Mouse (Mus musculus) adrenal gland, adult 2 months (tissue): ENCODE results near the gene Cldnd1. TPM values are rescaled to one million over a fixed set of nuclear protein-coding genes. Genes with fewer than 3 reads are reported as not detected.

Experiments
- DNase-seq: peaks from one replicate; pipeline ENCODE4 v3.0.0; 2021
- long read RNA-seq: library from polyadenylated mRNA; stranded (forward); transcript quantifications from one replicate; pipeline ENCODE4 v2.0.0, GENCODE M21; 2021
- polyA plus RNA-seq: library from polyadenylated mRNA; depleted of rRNA; stranded (reverse); fragments of >200 nt; gene quantifications from 2 replicates; pipeline ENCODE4 v1.2.3, GENCODE M21; 2012; rRNA removed
- total RNA-seq, 2 experiments: library from RNA; stranded (reverse); gene quantifications; 2 replicates each; pipeline ENCODE4 v1.2.3; 2021

Cldnd1 gene
- total RNA-seq (10 to 100 TPM; 58.9 to 61.1 TPM), polyA plus RNA-seq (44.4 and 59.9 TPM in 2 replicates)
- long read RNA-seq, transcript Cldnd1-201 (5 exons, 2,147 nt): major isoform, 51 of 58 reads
- long read RNA-seq, partial matches to known transcripts: 1 of 58 reads
- long read RNA-seq, other reads (novel, unspliced or antisense): 4 of 58 reads

DNA sequence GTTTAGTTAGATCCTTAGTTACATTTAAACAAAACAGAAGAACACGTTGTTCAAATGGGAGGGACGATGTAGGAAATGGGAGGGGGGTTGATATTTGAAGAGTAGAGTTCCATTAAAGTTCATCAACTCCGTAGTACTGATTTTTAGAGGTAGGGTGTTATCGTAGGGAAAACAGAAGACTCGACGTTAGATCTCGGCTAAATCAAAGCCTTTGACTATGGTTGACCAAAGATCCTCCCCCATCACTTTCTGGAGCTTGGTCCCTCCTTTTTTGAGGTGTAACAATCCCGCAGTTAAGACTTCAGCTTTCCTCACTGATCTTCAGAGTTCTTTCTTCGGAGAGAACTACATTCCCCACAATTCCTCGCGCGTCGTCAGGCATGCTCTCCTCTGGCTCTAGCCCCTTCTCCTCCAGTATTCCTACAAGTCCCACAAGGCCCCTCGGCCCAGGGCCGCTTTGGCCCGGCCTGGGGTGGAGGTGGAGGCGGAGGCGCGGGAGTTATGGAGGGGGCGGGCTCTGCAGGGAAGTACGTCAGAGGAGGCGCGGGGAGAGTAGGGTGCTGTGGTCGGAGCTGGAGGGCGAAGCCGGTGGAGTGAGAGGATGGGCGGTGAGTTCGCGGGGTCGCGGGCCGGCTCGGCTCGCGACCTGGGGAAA lies at the start of gene Cldnd1:
Gene Cldnd1, plus strand, starts transcription at position 434 of the 655 bp plus-strand sequence.
- DNase-seq: peak; percentile 98

DNA sequence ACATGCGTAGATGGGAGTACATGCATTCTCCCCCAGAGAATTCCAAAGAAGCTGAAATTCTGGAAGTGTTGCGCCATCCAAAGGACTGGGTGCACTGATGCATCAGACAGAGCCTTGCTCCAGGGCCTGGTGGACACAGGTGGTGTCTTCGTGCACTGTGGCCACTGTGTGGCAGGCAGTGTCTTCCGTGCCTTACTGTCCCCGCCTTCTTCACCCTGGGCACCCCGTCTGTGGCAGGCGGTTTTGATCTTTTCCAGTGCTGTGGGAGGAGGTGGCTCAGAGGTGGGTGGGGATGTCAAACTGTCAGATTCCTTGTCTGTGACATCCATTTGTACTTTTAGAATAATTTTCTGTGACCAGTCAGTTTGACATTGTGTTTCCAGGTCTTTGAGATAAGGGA lies 49.0 kb upstream of the Cldnd1 start:
- no peak for DNase-seq

DNA sequence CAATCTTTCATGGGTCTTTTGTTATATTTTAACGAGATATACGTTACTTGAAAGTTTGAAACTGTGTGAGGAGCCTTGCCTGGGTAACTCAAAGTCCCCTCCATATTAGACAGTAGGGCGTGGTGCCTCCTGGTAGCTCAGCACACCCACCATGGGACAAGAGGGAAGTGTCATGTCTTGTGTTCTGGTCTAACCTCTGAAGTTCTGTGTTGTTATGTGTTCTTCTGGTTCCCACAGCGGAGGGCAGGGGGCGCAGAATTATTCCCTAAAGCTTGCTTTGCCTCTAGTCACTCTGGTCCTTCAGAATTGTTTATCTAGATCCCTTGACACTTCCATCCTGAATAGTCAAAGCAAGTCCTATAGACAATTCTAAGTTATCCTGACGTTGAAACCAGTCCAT lies 45.7 kb upstream of the Cldnd1 start:
- no peak for DNase-seq

DNA sequence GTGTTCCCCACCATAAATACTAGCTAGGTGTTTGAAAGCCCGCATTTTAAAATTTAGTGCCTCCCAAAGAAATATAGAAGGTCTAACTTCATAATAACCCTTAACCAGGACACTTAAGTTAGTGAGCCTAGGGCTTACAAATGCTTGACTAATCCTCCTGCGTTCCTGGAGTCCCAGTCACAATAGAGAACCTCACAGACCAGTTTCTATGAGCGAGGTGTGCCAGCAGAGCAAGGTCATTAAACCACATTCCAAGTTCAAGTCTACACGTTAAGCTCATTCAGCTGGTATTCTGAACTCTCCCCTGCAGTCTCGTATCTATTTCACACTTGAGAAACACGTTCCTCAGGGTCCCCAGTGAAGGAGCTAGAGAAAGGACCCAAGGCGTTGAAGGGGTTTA lies 44.8 kb upstream of the Cldnd1 start:
- DNase-seq: no peak

DNA sequence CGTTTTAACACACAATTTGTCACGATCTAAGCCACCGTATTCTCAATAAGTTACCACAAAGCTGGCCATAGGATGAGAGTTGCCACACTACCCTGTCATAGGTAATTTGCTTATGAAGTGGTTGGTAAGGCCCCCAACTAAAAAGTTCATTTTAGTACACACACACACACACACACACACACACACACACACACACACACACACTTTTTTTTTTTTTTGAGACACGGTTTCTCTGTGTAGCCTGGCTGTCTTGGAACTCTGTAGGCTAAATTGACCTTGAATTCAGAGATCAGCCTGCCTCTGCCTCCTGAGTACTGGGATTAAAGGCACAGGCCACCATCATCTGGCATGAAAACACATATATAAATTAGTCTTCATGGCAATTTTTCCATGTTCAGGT lies 43.8 kb upstream of the Cldnd1 start:
- no peak for DNase-seq

DNA sequence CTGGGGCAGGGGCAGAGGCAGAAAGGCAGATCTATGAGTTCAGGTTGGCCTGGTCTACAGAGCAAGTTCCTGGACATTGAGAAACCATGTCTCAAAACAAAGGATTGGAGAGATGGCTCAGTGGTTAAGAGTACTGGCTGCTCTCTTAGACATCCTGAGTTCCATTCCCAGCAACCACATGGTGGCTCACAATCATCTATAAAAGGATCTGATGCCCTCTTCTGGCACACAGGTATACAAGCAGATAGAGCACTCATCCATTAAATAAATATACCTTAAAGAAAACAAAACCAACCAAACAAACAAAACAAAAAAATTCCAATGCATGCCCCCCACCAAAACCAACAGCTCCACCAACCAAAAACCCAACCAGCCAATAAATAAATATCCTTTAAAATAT lies 43.2 kb upstream of the Cldnd1 start:
- no peak for DNase-seq

DNA sequence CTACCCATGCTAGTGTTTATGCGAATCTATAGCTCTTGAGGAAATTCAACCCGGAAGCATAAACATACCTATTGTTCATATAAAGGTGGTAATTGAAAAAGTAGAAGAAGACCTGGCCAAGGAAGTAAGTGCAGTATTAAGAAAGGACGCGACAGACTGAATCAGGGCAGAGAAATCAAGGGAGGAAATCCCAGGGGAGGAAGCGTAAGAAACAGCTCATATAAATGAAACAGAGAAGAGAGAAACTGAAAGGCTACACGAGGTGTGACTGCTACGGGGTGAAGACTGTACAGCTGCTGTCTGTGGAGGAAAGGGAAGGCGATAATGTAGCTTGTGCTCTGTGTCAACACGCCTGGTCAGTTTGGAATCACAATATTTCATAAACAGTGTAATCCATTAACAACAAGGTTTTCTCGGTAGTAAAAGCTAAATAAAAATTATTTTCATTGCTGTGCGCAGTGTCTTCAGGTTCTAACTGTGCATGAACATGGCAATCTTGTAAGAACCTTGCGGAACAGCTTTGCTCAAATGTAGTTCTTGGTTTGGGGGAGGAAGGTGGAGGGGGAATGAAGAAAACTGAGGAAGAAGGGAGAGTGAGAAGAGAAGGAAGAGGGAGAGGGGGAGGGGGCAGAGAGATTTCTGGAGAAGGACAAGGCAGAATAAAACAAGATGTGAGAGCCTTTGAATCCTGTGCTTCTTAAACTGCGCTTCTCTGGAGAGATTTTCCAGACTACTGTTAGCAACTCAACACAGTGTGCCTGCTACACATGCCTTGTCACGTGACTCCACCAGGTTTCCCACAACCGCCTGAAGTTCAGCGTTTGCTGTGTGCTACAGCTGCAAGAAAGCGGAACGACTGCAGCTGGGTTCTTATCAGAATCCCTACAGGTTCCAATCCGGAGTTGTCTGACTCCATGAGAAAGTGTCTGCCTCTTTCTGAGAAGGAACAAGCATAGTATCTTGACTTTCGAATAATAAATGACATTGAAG lies 41.9 kb upstream of the Cldnd1 start:
- no peak for DNase-seq

DNA sequence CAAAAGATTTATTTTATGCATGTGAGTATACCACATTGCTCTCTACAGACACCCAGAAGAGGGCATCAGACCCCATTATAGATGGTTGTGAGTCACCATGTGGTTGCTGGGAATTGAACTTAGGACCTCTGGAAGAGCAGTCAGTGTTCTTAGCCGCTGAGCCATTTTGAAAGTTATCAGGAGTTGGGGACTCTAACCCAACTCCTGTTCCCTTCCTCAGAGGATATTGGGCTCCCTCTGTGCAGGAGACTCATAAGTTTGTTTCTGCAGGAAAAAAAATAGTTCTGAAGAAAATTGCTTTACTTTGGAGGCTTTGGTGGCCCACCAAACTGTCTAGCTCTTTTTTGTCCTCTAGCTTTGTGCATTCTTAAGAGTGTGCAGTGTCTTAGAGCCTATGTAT lies 39.2 kb upstream of the Cldnd1 start:
- no peak for DNase-seq

DNA sequence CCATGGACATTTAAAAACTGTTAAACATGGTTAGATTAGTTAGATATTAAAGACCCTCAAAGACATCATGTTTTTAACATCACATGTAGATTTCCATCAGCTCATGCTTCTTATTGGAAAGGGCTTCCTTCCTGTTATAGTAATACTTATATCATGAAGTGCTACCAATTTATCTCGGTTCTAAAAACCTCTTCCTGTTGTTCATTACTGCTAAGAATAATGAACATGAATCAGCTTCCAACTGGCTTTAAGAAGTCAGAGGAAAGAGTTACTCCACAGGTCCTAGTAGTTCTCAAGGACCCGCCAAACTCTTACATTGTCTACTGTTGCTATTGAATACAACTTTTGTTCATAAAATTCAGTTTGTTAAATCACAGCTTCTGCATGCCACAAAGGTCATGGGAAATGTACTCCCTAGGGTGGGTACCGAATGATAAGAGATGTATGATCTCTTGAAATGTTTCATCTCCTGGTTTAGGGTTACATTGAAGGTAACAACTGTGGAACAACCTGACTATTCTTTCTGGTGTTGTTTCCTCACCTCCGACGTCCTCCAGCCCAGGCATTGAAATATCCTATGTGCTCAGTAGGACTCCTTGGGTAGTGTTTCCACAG lies 38.0 kb upstream of the Cldnd1 start:
- DNase-seq: no peak

DNA sequence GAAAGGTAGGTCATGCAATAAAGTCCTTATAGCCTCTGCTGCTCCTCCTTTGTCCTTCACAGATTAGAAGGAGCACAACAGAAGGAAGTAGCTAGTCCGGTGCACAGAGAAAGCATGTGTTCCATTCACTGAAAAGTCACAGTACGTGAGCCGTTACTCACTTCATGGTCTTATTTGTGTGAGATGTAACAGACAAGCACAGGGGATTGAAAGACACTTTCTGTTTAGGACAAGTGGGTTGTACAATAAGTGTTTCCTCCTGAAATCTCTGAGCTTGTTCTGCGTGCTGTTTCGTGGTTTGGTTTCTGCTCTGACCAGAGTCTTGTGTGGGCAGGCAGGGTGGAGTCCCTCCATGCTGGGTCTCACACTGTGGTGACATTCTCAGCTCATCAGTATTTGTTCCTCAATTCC lies 37.4 kb upstream of the Cldnd1 start:
- DNase-seq: no peak

DNA sequence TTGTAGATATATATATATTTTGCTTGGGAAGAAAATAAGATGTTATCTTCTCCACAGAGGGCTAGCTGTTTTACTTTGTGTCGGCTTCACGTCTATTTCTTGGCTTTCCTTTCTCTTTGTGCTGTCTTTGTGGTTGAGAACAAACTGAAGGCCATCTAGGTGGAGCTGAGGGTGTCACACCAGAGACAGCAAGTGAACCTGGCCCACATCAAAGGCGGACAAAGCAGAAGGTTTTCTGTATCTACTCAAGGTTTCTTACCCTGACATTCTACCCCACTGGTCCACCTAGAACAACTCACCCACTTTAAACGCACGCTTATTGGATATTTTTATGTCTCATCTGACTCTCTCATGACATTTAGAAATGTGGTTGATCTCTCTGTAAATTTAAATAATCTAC lies 33.6 kb upstream of the Cldnd1 start:
- no peak for DNase-seq

DNA sequence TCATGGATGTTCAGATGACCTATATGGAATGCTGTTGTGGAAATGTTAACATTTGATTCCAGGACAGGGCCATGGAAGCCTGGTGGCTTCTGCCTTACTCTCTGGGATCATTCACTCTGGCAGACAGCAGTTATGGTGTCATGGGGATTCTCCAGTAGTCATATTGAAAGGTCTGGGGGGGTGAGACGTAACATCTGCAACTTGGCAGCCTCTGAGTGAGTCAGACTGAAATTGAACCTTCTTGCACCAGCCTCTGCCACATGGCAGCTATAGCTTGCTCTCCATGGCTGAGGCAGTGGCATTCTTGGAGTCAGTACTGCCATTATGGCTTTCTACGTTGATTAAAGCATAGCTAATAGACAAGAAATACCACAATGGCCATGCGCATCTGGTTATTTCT lies 30.9 kb upstream of the Cldnd1 start:
- DNase-seq: no peak

DNA sequence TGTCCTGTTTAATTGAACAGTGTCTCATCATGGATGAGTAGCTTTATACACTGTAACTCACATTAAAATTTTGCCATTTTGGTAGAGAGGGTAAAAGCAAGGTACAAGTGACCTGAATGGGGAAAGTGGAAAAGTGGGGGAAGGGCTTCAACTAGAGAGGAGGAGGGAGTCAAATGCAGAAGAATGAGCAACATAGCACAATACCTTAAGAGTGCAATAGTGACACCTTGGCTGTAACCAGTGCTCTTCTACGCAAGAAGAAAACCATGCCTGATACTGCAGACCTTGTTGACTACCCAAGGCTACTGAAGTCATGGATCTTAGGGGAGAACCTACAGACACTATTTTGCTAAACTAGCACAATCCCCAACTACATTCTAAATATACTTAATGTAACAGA lies 30.4 kb upstream of the Cldnd1 start:
- DNase-seq: no peak

DNA sequence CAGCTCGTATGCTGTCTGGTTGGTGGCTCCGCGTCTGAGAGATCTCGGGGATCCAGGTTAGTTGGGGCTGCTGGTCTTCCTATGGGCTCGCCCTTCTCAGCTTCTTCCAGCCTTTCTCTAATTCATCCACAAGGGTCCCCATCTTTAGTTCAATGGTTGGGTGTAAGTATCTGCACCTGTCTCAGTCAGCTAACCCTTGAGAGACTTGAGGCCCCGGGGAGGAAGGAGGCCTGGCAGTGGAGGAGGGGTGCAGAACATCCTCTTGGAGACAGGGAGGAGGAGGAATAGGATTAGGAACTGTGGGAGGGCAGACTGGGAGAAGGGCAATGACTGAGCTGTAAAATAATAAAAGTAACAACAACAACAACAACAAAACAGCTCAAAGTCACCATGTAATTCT lies 27.5 kb upstream of the Cldnd1 start:
- DNase-seq: no peak

DNA sequence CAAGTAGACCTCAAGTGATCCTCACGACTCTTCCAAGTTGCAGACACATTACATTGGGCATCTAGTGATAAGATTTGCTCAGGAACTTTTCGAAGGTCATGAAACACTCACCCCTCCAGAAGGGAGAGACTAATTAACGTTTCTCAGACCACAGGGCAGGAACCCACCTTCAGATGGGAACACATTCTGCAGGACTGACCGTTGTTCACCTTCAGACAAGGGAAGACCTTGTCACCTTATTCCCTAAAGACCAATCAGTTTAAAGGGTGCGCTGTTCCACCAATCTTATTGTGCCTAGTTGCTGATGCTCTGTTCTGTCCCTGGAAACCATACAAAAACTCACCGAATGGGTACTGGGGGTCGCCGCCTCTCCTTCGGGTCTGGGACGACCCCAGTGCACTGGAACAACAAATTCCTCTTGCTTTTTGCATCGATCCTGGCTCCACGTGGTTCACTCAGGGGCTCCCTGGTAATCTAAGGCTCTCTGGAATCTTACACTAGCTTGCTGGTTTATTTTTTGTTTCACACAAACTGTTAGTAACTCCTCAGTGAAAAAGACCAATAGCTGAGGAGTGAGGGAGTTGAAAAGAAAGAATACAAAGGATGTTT lies 26.8 kb upstream of the Cldnd1 start:
- no peak for DNase-seq

DNA sequence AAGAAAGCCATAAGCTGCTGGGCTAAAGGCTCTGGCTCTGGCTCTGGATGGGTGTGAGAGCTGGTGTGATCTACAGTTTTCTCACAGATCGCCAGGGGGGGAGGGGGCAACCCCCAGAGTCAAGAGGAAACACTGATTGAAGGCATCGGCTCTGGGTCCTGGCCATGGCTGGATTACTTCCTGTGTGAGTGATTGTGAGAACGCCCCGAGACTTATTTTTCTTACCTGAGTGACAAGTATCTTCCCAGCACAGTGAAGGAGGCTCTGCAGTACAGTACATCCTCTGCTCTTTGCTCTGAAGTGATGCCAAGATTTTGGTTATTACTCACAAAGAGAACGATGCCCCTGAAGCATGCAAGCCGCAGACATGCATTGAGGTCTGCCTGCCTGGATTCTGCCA lies 25.9 kb upstream of the Cldnd1 start:
- peak; percentile 27 for DNase-seq

DNA sequence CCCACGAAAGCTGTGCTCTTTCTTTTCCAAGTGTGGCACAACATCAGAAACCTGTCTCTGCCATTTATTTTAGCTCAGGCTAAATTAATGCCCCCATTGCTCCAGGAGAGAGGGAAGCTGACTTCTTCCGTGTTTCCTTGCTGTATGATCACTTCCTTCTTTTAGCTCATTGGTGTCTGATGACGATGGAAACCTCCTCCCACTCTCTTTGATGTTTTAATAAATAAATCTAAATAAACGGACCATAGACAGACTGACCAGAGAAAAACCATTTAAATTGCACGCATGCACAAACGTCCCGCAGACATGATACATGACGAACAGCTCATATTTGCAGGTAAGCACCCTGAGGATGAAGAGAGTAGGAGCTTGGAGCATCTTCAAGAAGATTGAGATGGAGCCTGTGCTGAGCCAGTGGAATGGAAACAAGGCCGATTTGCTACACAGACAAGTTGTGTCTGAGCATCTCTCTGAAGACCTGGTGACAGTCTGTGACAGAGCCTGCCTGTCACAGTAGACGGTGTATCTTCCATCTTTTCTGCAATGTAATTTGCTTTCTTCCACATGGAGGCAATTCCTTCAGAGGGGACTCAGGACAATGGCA lies 25.3 kb upstream of the Cldnd1 start:
- no peak for DNase-seq

DNA sequence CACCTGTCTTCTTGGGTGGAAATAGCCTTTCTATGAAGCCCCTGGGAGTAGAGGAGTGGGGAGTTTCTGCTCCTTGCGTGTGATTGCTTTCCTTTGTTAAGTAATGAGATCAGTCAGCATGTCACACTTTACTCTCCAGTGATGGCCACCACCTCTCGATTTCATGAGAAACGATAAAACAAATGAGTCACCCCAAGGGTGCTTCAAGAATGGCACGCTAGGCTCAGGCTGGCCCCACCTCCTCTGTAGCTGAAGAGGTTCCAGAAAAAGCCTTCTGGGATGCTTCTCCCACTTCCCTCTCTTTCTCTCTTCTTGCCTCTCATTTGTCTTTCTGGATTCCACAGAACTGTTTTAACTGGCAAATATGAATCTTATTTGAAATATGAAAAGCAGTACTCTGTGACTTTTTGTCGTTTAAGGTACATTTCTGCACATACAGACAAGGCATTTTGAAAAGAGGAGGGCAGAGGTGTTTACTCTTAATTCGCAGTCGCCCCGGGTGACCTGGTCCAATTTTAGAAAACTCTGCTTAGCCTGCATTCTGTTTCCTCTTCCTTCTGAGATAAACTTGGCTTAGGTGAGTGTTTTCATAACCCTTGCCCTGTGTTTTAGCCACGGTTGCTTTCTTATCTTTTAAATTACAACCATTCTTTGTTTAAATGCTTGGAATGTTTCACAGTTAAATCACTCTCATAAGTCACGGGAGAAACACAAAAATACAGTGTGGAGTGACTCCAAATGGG lies 24.2 kb upstream of the Cldnd1 start:
- DNase-seq: peak; percentile 11

DNA sequence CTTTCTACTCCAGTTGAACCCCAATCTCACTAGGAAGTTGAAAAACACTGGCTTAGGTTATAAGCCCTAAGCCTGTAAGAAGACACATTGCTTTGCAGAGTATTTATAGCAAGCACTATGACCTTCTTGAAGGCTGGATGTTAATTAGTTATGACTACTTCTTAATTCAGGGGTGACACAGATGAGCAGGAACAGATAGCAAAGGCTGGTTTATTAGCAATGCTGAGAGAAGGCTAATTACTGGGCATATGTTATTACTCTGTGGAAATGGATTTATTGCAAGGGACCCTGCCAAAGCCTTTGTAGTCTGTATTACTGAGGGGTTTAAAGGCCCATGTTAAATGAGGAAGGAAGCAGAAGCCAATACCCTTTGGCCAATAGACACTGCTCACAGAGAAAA lies 22.7 kb upstream of the Cldnd1 start:
- no peak for DNase-seq

DNA sequence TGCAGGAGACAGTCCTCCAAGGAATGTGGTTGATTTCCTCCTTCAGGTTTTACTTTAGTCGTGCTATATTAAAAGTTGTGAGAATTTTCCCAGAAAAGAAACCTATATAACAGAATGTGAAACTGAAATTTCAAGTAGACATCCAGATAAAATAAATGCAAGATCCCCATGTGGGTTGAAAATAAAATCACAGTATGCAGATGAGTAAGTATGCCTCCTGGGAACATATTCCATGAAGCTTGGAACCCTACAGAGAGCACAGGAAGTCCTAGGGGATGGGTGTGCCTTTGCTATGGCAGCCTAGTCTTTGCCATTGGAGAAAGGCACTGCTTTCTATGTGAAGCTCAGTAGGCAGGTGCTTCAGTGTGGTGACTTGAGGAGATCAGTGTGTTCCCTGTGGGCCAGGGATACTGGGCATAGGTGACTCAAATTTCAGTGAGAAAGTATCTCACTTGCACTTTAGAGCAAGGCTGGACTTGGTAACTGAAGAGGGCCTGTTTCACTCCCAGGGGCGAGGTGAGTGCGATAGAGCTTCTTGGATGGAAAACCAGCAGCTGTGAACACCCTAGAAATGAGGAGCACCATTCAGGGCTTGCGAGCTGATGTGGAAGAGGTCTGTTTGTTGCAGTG lies 20.3 kb upstream of the Cldnd1 start:
- no peak for DNase-seq
